Mouse (Mus musculus): ENCODE results near the gene Fsd2. TPM values are rescaled to one million over a fixed set of nuclear protein-coding genes. Genes with fewer than 3 reads are reported as not detected.
A peak's percentile ranks its signal among the peaks of the same experiment; 100 is the strongest.

The Fsd2 gene
- polyA plus RNA-seq, 1 experiment from 2014 or later = 52.6 TPM

- no peaks in the 10 kb centered on the region for H3K9me3 ChIP-seq
- peak overlapping the region; percentile 94 for H3K4me3 ChIP-seq
- peaks cover 21% of the 10 kb centered on the region for H3K36me3 ChIP-seq
- WGBS = 13% methylated on average over 15 of the region's 15 CpGs
- H3K27ac ChIP-seq (replicated peaks) = peak overlapping the region; percentile 93
- no peak for ATAC-seq (ENCODE audit: extremely low read depth, insufficient number of reproducible peaks, low FRiP score, low TSS enrichment)
- peak overlapping the region; percentile 93 for H3K9ac ChIP-seq
- no peaks in the 10 kb centered on the region for H3K27me3 ChIP-seq (replicated peaks)
- H3K4me1 ChIP-seq = peaks cover 50% of the 10 kb centered on the region
- peak overlapping the region; percentile 85 for H3K4me2 ChIP-seq
Measured at GRCm38 (mm10) chr7:81571941-81572441, 5.2 kb upstream of the Fsd2 start.

- Histone ChIP-seq H3K27me3 (replicated peaks) (no peaks in the 10 kb centered on the region), H3K9me3 (no peaks in the 10 kb centered on the region), H3K27ac (replicated peaks) (peak within 1 kb of the TSS; percentile 93), H3K4me3 (peak within 1 kb of the TSS; percentile 94), H3K4me1 (peaks cover 43% of the 10 kb centered on the region), H3K9ac (peak within 1 kb of the TSS; percentile 93), H3K4me2 (peak within 1 kb of the TSS; percentile 85), H3K36me3 (peaks cover 16% of the 10 kb centered on the region)
- ATAC-seq (ENCODE audit: extremely low read depth, insufficient number of reproducible peaks, low FRiP score, low TSS enrichment) = peak; percentile 91
- WGBS = under 1% methylated on average over 94 of the region's 96 CpGs
Measured at GRCm38 (mm10) chr7:81571108-81571940, 4.6 kb upstream of the Fsd2 start, which contains the start of gene Whamm. Gene Whamm, plus strand, starts transcription at chr7:81571266.

DNA sequence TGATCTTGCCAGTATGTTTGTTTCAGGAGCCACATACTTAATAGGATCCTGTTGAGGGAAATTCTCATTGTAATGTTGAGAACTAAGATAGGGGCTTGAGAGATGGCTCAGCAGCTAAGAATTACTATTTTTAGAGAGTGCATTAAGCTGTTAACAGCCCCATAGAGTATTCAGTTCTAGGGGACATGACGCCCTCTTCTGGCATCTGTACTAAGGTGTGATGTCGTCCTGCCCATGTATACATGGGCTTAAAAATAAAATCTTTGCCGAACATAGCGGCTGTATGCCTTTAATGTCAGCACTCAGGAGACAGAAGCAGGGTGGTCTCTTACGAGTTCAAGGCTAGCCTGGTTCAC, 4.0 kb upstream of the Fsd2 start:
- 1% methylated on average over 5 of the region's 5 CpGs for WGBS
- Histone ChIP-seq H3K27ac (replicated peaks) (peak overlapping the region; percentile 93), H3K36me3 (peaks cover 10% of the 10 kb centered on the region), H3K4me1 (peaks cover 43% of the 10 kb centered on the region), H3K27me3 (replicated peaks) (no peaks in the 10 kb centered on the region), H3K4me3 (peak overlapping the region; percentile 94), H3K9me3 (no peaks in the 10 kb centered on the region), H3K4me2 (peak overlapping the region; percentile 85), H3K9ac (peak overlapping the region; percentile 33; the same call in 1 of the 2 replicates)
- no peak for ATAC-seq (ENCODE audit: extremely low read depth, insufficient number of reproducible peaks, low FRiP score, low TSS enrichment)

DNA sequence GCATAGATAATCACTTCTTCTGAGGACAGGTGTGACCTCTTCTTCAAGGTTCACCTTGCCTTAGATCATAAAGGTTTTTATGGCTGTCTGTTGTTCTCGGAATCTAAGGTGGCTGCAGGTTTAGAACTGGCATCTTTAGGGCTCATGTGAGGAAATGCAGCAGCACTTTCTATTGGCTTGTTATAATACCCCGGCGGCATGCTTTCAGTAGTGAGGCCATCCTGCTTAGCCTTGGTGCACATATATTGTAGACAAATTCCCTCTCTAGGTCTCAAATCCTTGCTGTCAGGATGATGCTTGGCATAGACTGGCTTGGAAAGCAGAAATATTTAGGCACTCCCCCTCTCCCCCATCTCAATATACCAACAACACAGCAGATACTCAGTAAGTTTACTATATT, 3.5 kb upstream of the Fsd2 start:
- Histone ChIP-seq H3K4me2 (0 out of 2 replicates have a peak overlapping the region, but pooled peaks have one; percentile 85), H3K4me3 (no peak overlapping the region), H3K9me3 (no peaks in the 10 kb centered on the region), H3K36me3 (peaks cover 6% of the 10 kb centered on the region), H3K4me1 (peaks cover 46% of the 10 kb centered on the region), H3K27ac (replicated peaks) (peak overlapping the region; percentile 93), H3K27me3 (replicated peaks) (no peaks in the 10 kb centered on the region), H3K9ac (0 out of 2 replicates have a peak overlapping the region, but pooled peaks have one; percentile 33)
- WGBS = 82% methylated on average over 3 of the region's 3 CpGs
- ATAC-seq (ENCODE audit: extremely low read depth, insufficient number of reproducible peaks, low FRiP score, low TSS enrichment) = no peak

GRCm38 (mm10) chr7:81569851-81570250, 3.1 kb upstream of the Fsd2 start:
- 90% methylated on average over 1 of the region's 1 CpGs for WGBS
- no peak for ATAC-seq (ENCODE audit: extremely low read depth, insufficient number of reproducible peaks, low FRiP score, low TSS enrichment)
- Histone ChIP-seq H3K4me2 (no peak overlapping the region), H3K27me3 (replicated peaks) (no peaks in the 10 kb centered on the region), H3K36me3 (peaks cover 1% of the 10 kb centered on the region), H3K27ac (replicated peaks) (peak overlapping the region; percentile 93), H3K9me3 (no peaks in the 10 kb centered on the region), H3K4me1 (peaks cover 50% of the 10 kb centered on the region), H3K4me3 (no peak overlapping the region), H3K9ac (no peak overlapping the region)

DNA sequence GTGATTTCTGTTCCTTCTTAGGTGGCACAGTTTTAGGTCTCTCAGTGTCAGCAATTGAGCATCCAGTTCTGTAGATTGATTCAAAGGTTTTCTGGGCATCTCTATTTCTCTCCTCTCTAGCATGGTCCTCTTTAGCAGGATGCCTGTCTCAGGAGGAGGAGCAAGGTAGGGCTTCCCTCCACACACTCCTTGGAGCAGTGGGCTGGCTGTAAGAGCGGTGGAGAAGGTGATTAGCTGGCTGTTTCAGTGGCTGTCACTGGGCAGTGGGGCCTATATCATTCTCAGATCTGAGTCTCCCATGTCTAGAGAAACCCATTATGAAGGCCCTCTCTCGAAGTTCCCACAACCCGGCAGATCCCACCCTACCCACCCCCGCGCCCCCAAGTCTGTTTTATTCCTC, 652 bp upstream of the Fsd2 start:
- Histone ChIP-seq H3K4me3 (no peak overlapping the region), H3K27ac (replicated peaks) (peak overlapping the region; percentile 94), H3K9me3 (no peaks in the 10 kb centered on the region), H3K9ac (peak overlapping the region; percentile 83), H3K4me2 (peak overlapping the region; percentile 44), H3K4me1 (peaks cover 58% of the 10 kb centered on the region), H3K36me3 (no peaks in the 10 kb centered on the region), H3K27me3 (replicated peaks) (no peaks in the 10 kb centered on the region)
- 79% methylated on average over 5 of the region's 5 CpGs for WGBS
- ATAC-seq (ENCODE audit: extremely low read depth, insufficient number of reproducible peaks, low FRiP score, low TSS enrichment) = no peak

- WGBS = 25% methylated on average over 4 of the region's 4 CpGs
- Histone ChIP-seq H3K4me1 (peaks cover 56% of the 10 kb centered on the region), H3K4me3 (peak overlapping the region; percentile 55), H3K27me3 (replicated peaks) (no peaks in the 10 kb centered on the region), H3K27ac (replicated peaks) (peak overlapping the region; percentile 94), H3K4me2 (peak overlapping the region; percentile 72), H3K9me3 (no peaks in the 10 kb centered on the region), H3K9ac (peak overlapping the region; percentile 83), H3K36me3 (no peaks in the 10 kb centered on the region)
- no peak for ATAC-seq (ENCODE audit: extremely low read depth, insufficient number of reproducible peaks, low FRiP score, low TSS enrichment)
Measured at GRCm38 (mm10) chr7:81566332-81566731, 412 bp downstream of the Fsd2 start.

DNA sequence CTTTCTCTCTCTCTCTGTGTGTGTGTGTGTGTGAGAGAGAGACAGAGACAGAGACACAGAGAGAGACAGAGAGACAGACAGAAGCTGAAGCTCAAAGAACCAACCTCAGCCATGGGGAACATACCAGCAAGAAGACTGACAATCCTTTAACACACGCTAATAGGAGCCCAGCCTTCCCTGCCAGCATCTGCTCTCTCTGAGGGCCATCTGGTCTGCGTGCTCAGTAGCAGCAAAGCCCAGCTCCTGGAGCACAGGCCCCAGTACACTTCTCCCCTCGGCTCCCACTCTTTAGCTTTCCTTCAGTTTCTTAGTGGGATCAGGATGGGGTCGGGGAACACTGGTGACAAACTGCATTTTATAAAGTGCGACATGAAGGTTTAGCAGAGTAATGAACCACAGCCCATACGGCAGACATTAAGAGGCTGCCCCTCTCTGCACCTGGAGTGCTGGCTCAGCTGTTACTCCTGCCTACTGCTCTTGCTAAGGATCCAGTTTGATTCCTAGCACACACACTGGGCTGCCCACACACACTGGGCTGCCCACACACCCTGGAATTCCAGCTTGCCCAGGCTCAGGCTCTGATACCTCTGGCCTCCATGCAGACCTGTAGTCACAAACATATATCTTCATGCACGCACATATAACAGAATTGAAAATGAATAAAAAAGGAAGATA, 1.2 kb downstream of the Fsd2 start:
- Histone ChIP-seq H3K36me3 (no peaks in the 10 kb centered on the region), H3K9me3 (no peaks in the 10 kb centered on the region), H3K4me2 (peak overlapping the region; percentile 72), H3K4me1 (peaks cover 60% of the 10 kb centered on the region), H3K9ac (peak overlapping the region; percentile 83), H3K4me3 (peak overlapping the region; percentile 55), H3K27ac (replicated peaks) (peak overlapping the region; percentile 94), H3K27me3 (replicated peaks) (no peaks in the 10 kb centered on the region)
- no peak for ATAC-seq (ENCODE audit: extremely low read depth, insufficient number of reproducible peaks, low FRiP score, low TSS enrichment)
- 43% methylated on average over 7 of the region's 7 CpGs for WGBS

DNA sequence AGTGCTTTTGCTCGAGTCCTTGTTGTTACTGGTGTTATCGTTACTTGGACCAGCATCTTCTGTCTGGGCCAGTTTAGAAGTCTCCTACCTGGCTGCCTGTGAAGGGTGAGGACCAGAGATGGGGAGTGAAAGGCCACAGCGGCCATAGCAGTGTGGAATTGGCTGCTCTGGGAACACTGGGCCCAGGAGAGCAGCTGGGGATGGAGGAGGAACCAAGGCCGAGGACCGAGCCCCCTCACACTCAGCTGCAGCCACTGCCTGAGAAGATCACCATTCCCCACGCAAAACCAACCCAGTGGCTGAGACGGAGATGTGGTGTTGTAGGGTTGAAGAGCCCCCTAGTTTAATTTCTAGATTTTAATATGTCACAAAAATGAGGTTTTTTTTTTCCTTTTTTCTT, 2.0 kb downstream of the Fsd2 start:
- Histone ChIP-seq H3K4me3 (peak overlapping the region; percentile 55), H3K27ac (replicated peaks) (peak overlapping the region; percentile 94), H3K4me2 (peak overlapping the region; percentile 72), H3K9me3 (no peaks in the 10 kb centered on the region), H3K27me3 (replicated peaks) (no peaks in the 10 kb centered on the region), H3K36me3 (peaks cover 3% of the 10 kb centered on the region; the same call in 1 of the 2 replicates), H3K9ac (peak overlapping the region; percentile 83), H3K4me1 (peaks cover 61% of the 10 kb centered on the region)
- 51% methylated on average over 7 of the region's 7 CpGs for WGBS
- ATAC-seq (ENCODE audit: extremely low read depth, insufficient number of reproducible peaks, low FRiP score, low TSS enrichment) = no peak

- peaks cover 14% of the 10 kb centered on the region for H3K36me3 ChIP-seq
- peak overlapping the region; percentile 61 for H3K27ac ChIP-seq (replicated peaks)
- peaks cover 64% of the 10 kb centered on the region for H3K4me1 ChIP-seq
- 35% methylated on average over 4 of the region's 4 CpGs for WGBS
- H3K9me3 ChIP-seq = no peaks in the 10 kb centered on the region
- no peak for ATAC-seq (ENCODE audit: extremely low read depth, insufficient number of reproducible peaks, low FRiP score, low TSS enrichment)
- H3K27me3 ChIP-seq (replicated peaks) = no peaks in the 10 kb centered on the region
- peak overlapping the region; percentile 48 for H3K9ac ChIP-seq
- peak overlapping the region; percentile 72 for H3K4me2 ChIP-seq
- H3K4me3 ChIP-seq = peak overlapping the region; percentile 16; the same call in 1 of the 2 replicates
Measured at GRCm38 (mm10) chr7:81563506-81564015, 3.2 kb downstream of the Fsd2 start.

GRCm38 (mm10) chr7:81561211-81561610, 5.5 kb downstream of the Fsd2 start:
- no peak for ATAC-seq (ENCODE audit: extremely low read depth, insufficient number of reproducible peaks, low FRiP score, low TSS enrichment)
- WGBS = 75% methylated on average over 5 of the region's 5 CpGs
- Histone ChIP-seq H3K9me3 (no peaks in the 10 kb centered on the region), H3K4me2 (no peak overlapping the region), H3K27ac (replicated peaks) (peak overlapping the region; percentile 37; the same call in 1 of the 2 replicates), H3K9ac (peak overlapping the region; percentile 40; the same call in 1 of the 2 replicates), H3K4me3 (no peak overlapping the region), H3K36me3 (peaks cover 27% of the 10 kb centered on the region), H3K4me1 (peaks cover 60% of the 10 kb centered on the region), H3K27me3 (replicated peaks) (no peaks in the 10 kb centered on the region)

Measured in heart, embryonic 13.5 days (tissue).